Mouse (Mus musculus): ENCODE measurements at regions not wholly inside any gene's neighbourhood (a gene's known extent, or its start where the extent isn't known, plus 50 kb on each side); places are given as distances from the start of the nearest gene placed in this dataset.

- TF ChIP-seq POLR2A (IDR thresholded peaks at IDR 0.05; ENCODE audit: borderline replicate concordance, insufficient read depth, low read length) (no peak), CTCF (IDR thresholded peaks at IDR 0.05; ENCODE audit: borderline replicate concordance, insufficient read depth, low read depth, low read length) (no peak)
These were observed 61.6 kb upstream of the Stx18 start for GRCm38 (mm10) chr5:37976943-37977434.
